Mouse (Mus musculus) thymus, postnatal 10 days (tissue): ENCODE data around the gene Ehbp1l1.
A peak's percentile ranks its signal among the peaks of the same experiment; 100 is the strongest.

Source experiments
- DNase-seq, 2 experiments: peaks; one replicate each; pipeline ENCODE4 v3.0.0; 2021; ENCODE audit warnings: low spot score in 2 of 2

Ehbp1l1 gene

DNA sequence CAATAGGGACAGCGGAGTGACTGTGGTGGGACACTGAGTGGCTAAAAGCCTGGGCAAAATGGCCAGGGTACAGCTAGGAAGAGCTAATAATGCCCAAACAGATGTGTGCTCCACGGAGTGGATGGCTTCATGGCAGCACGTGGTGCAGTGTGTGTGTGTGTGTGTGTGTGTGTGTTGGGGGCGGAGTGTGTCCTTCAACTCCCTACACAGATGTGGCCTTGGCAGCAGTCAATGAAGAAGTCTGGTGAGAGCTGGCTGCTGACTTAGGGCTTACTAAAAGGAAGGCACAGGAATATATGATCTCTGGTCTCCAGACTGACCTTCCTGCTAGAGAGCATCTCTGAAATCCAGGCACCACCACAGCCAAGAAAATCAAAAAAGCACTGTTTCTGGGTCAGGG, 57.7 kb downstream of the Ehbp1l1 start:
- DNase-seq = no peak

DNA sequence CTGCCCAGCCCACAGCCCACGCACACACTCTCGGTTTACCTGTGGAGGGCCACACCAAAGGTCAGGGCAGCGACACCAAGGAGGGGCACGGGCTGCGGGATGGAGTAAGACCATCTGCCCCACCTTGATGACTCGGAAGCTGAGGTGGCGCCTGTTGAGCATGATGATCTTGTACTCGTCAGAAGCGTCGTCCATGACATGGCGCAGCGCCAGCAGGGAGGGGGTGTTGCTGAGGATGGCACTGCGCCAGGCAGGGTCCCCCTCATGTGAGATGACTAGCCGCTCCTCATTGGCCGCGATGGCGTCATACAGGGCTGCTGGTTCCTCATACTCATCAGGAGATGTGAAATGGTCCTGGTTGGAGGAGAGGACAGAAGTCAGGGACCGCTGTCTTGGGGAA, 59.7 kb downstream of the Ehbp1l1 start:
- DNase-seq = no peak

DNA sequence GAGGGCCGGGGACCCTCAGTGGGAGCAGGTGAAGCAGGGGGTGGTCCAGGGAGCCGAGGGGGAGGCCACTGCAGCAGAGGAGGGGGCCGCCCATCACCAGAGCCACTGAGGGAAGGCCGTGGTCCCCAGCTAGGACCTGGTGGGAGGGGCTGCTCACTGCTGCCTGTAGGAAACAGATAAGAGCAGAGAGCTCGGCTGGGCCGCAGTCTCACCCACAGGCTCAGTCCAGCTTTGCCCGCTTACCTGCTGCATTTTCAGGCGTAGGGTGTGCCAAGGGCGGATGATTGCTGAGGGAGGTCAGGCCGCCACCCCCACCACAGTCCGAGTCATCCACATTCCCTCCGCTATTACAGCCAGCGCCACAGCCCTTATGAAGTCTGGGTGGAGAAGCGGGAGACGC, 60.7 kb downstream of the Ehbp1l1 start:
- DNase-seq = no peak

DNA sequence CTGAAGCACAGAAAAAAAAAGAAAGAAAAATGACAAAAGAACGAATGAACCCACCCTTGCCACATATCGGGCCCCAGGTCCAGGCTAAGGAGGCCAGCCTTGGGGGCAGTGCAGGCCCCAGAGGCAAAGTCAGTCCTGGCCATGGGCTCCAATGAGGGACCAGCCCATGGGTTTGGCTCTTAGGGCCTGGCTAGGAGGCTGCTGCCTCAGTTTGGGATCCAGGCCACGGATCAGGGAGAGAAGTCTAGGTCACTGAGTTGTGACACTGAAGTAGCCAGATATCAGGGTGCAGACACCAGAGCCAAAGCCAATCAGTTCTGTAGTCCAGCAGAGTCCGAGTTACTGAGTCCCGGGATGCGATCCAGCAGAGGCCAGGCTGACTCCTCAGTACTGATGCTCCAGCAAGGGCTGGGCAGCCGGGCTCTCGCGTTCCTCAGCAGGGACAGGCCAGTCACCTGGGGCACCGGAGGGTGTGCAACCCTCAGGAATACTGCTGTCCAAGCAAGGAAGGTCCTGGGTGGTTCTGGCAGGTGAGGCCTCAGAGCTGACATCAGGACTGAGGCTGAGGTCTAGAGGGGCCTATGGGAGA, 61.4 kb downstream of the Ehbp1l1 start:
- DNase-seq = no peak

DNA sequence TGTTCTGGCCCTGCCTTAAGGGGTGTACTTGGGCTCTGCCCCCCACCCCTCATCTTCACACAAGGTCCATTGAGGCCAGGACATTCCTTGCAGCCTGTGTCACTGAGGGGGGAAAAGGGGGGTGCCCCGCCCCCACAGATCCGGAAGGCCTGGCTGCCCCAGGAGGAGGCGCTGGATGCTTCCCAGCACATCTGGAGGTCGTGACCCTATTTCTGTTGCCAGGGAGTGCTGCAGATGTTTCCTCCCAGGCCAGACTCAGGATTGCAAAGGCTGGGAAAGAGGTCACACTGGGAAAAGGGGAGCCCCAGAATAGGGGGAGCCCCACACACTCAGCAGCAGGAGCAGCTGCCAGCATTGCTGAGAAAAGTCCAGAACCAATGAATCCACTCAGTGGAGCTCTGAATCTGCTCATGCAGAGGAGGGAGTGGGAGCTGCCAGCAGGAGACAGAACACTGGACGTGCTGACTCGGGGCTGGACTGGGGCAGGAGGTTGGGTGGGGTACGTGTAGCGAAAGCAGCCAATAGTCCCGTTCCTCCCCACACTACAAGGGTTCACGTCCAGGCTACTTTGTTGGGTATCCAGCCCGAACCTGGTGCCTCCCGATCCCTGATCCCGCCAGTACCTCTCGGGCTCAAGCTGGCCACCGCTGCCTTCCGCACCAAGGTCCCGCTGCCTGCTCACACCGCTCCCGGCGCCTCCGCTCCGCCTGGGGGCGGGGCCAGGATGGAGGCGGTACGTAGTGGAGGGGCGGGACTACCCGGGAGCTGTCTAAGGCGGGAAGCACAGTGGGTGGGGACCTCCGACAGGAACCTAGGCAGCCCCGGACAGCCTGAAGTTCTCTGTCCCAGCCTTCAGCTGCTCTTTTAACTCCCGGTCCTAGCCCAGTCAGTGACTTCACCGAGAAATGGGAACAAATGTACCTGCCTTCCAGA, 62.9 kb downstream of the Ehbp1l1 start, which contains the start of gene Sipa1:
Sipa1 (minus strand) TSS at position 727 of the 933 bp plus-strand sequence.
- DNase-seq = peak; percentile 93 to 96

DNA sequence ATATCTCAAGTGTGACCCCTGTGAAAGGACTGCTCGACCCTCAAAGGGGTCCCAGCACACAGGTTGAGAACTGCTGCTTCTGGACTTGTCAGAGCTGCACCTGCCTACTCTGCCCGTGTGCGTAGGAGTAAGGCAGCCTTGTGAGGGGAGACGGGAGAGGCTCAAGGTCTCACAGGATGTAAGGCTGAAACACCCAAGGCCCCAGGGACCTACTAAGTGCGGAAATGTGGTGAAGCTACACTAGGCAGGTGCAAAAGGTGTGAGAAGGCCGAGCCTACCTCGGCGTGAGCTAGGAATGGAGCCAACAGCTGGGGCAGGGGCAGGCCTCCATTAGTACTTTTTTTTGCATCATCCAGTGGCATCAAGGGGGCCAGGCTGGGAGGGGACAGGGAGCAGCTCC, 63.8 kb downstream of the Ehbp1l1 start:
- DNase-seq = peak; percentile 44 to 53

DNA sequence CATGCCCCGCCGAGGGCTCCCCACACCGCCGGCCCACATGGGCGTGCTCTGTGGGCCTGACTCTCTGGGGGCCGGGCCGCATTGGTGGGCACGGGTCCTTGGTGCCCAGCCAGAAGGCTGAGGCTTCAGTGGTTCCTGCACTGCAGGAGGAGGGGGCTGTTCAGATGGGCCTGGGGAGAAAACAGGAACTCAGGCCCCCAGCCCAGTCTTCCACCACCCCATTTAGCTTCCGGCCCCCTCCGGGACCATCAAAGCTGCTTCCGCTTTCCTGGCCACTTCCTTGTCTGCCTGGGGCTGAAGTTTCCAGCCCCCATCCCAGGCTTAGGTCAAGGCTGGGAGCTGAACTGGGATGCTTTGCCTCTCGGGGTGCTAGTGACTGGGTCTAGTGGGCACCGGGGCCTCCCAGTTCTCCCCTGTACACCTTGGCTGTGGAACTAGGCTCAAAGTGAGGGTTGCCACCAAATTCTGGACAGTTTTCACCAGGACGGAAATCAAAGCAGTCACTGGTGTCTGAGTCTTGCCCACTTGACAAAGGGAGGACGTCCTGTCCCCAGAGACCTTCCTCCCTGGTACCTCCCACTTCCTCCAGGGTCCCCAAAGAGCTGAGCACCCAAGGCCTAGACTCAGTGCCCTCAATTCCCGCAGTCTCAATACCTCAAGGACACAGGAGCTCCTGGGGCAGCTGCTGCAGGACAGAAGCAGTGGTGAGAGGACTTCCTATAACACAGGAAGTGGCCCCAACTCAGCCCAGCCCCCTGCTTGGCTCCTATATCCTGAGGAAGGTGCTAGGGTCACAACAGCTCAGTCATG, 65.0 kb downstream of the Ehbp1l1 start:
- peak; percentile 54 to 62 for DNase-seq
